Mouse (Mus musculus) embryonic facial prominence, embryonic 11.5 days (tissue): ENCODE results near the gene Hrh1. TPM values are rescaled to one million over a fixed set of nuclear protein-coding genes. Genes with fewer than 3 reads are reported as not detected.

ENCODE experiments used
- ATAC-seq: fragments of 200-750 bp; cut with Nextera tagmentation; replicated peaks from 2 replicates; pipeline ENCODE4 v1.8.0; 2017; ENCODE audit warnings: low read depth; ENCODE audit not compliant: insufficient number of reproducible peaks, low FRiP score, low TSS enrichment
- DNase-seq: peaks from one replicate; pipeline ENCODE4 v3.0.0-alpha.2; 2015; ENCODE audit warnings: low spot score
- H3K27ac ChIP-seq: fragments of 300-500 bp; sonication (generic); replicated peaks from 2 replicates; pipeline ENCODE4 v1.5.1; 2014; ENCODE audit warnings: mild to moderate bottlenecking, low read depth, low read length, control low read depth
- H3K27me3 ChIP-seq: fragments of 300-500 bp; sonication (generic); 2 replicates; pipeline ENCODE4 v1.6.1; 2014; ENCODE audit warnings: mild to moderate bottlenecking, low read length, moderate library complexity, mixed read lengths; ENCODE audit not compliant: control insufficient read depth, insufficient read depth
- H3K36me3 ChIP-seq: fragments of 300-500 bp; sonication (generic); replicated peaks from 2 replicates; pipeline ENCODE4 v1.6.1; 2014; ENCODE audit warnings: low read depth, mild to moderate bottlenecking, low read length, moderate library complexity, mixed read lengths; ENCODE audit not compliant: control insufficient read depth, insufficient read depth
- H3K4me1 ChIP-seq: fragments of 300-500 bp; sonication (generic); 2 replicates; pipeline ENCODE4 v1.6.1; 2014; ENCODE audit warnings: low read length, mixed read lengths; ENCODE audit not compliant: control insufficient read depth, insufficient read depth
- H3K4me2 ChIP-seq: fragments of 300-500 bp; sonication (generic); 2 replicates; pipeline ENCODE4 v1.6.1; 2014; ENCODE audit warnings: low read depth, mild to moderate bottlenecking, control low read depth, low read length, moderate library complexity
- H3K4me3 ChIP-seq: fragments of 300-500 bp; sonication (generic); 2 replicates; pipeline ENCODE4 v1.5.1; 2014; ENCODE audit warnings: low read depth, low read length, control low read depth
- H3K9ac ChIP-seq: fragments of 300-500 bp; sonication (generic); replicated peaks from 2 replicates; pipeline ENCODE4 v1.6.1; 2014; ENCODE audit warnings: mild to moderate bottlenecking, control low read depth, low read length
- H3K9me3 ChIP-seq: fragments of 300-500 bp; sonication (generic); replicated peaks from 2 replicates; pipeline ENCODE4 v1.6.1; 2016; ENCODE audit warnings: mild to moderate bottlenecking, low read length, inconsistent platforms, mixed read lengths; ENCODE audit not compliant: control insufficient read depth
- WGBS: fragments of 180-500 bp; shearing (Covaris S2); extraction: QIAGEN DNeasy Blood & Tissue Kit; methylation state at CpG from one replicate; pipeline ENCODE4 v1.1.7; 2014; 5-methylcytosine and 5-hydroxymethylcytosine counted together
- polyA plus RNA-seq: library from polyadenylated mRNA; unstranded; fragments of >200 nt; fragmentation: Nextera tagmentation; extraction: Ambion mirVana; gene quantifications from 2 replicates; pipeline ENCODE4 v1.2.1, GENCODE M21; 2014

Gene Hrh1
- polyA plus RNA-seq, 1 experiment from 2014 or later = 0.20 TPM

- H3K27ac ChIP-seq = no peak overlapping the region
- no peak overlapping the region for H3K4me3 ChIP-seq
- 35% methylated on average over 5 of the region's 5 CpGs for WGBS
- ATAC-seq = no peak
- no peak overlapping the region for H3K9ac ChIP-seq
- no peak for DNase-seq
- H3K4me2 ChIP-seq = no peak overlapping the region
- H3K36me3 ChIP-seq = no peaks in the 10 kb centered on the region
- H3K27me3 ChIP-seq = no peaks in the 10 kb centered on the region
- H3K9me3 ChIP-seq = no peaks in the 10 kb centered on the region
- no peaks in the 10 kb centered on the region for H3K4me1 ChIP-seq
Observed at GRCm38 (mm10) chr6:114425343-114425742, 27.6 kb downstream of the Hrh1 start.

GRCm38 (mm10) chr6:114427641-114428040 is 29.9 kb downstream of the Hrh1 start:
- no peaks in the 10 kb centered on the region for H3K36me3 ChIP-seq
- WGBS = 87% methylated on average over 13 of the region's 13 CpGs
- DNase-seq (no peak), ATAC-seq (no peak)
- no peaks in the 10 kb centered on the region for H3K9me3 ChIP-seq
- H3K4me1 ChIP-seq = no peaks in the 10 kb centered on the region
- H3K27me3 ChIP-seq = no peaks in the 10 kb centered on the region
- no peak overlapping the region for H3K4me2 ChIP-seq
- H3K27ac ChIP-seq = no peak overlapping the region
- no peak overlapping the region for H3K4me3 ChIP-seq
- H3K9ac ChIP-seq = no peak overlapping the region

- H3K9me3 ChIP-seq = no peaks in the 10 kb centered on the region
- H3K36me3 ChIP-seq = no peaks in the 10 kb centered on the region
- H3K9ac ChIP-seq = no peak overlapping the region
- H3K27ac ChIP-seq = no peak overlapping the region
- no peak overlapping the region for H3K4me2 ChIP-seq
- no peak for ATAC-seq
- DNase-seq = no peak
- no peaks in the 10 kb centered on the region for H3K27me3 ChIP-seq
- H3K4me3 ChIP-seq = no peak overlapping the region
- WGBS = 71% methylated on average over 16 of the region's 16 CpGs
- H3K4me1 ChIP-seq = no peaks in the 10 kb centered on the region
Observed at GRCm38 (mm10) chr6:114428831-114429230, 31.1 kb downstream of the Hrh1 start.

GRCm38 (mm10) chr6:114432591-114432990 is 34.9 kb downstream of the Hrh1 start:
- ATAC-seq = 0 out of 2 replicates have a peak, but pooled peaks have one; percentile 50
- Histone ChIP-seq H3K27me3 (no peaks in the 10 kb centered on the region), H3K4me1 (no peaks in the 10 kb centered on the region), H3K4me3 (no peak overlapping the region), H3K27ac (no peak overlapping the region), H3K4me2 (no peak overlapping the region), H3K36me3 (no peaks in the 10 kb centered on the region), H3K9ac (no peak overlapping the region), H3K9me3 (no peaks in the 10 kb centered on the region)
- no peak for DNase-seq
- WGBS = 52% methylated on average over 3 of the region's 3 CpGs

GRCm38 (mm10) chr6:114434524-114434923 is 36.8 kb downstream of the Hrh1 start:
- Histone ChIP-seq H3K4me1 (no peaks in the 10 kb centered on the region), H3K27me3 (no peaks in the 10 kb centered on the region), H3K4me2 (no peak overlapping the region), H3K9me3 (no peaks in the 10 kb centered on the region), H3K27ac (no peak overlapping the region), H3K9ac (no peak overlapping the region), H3K36me3 (no peaks in the 10 kb centered on the region), H3K4me3 (no peak overlapping the region)
- 70% methylated on average over 5 of the region's 5 CpGs for WGBS
- DNase-seq (no peak), ATAC-seq (no peak)

GRCm38 (mm10) chr6:114440302-114440701 is 42.6 kb downstream of the Hrh1 start:
- Histone ChIP-seq H3K27me3 (no peaks in the 10 kb centered on the region), H3K4me3 (no peak overlapping the region), H3K4me1 (no peaks in the 10 kb centered on the region), H3K27ac (no peak overlapping the region), H3K4me2 (no peak overlapping the region), H3K9ac (no peak overlapping the region), H3K36me3 (no peaks in the 10 kb centered on the region), H3K9me3 (no peaks in the 10 kb centered on the region)
- DNase-seq (no peak), ATAC-seq (no peak)
- 64% methylated on average over 2 of the region's 2 CpGs for WGBS

- no peak for ATAC-seq
- Histone ChIP-seq H3K9me3 (no peaks in the 10 kb centered on the region), H3K27me3 (no peaks in the 10 kb centered on the region), H3K4me3 (no peak overlapping the region), H3K27ac (no peak overlapping the region), H3K4me1 (no peaks in the 10 kb centered on the region), H3K4me2 (no peak overlapping the region), H3K36me3 (no peaks in the 10 kb centered on the region), H3K9ac (no peak overlapping the region)
- WGBS = 36% methylated on average over 10 of the region's 10 CpGs
- DNase-seq = no peak
Observed at GRCm38 (mm10) chr6:114440788-114441453, 43.2 kb downstream of the Hrh1 start.

GRCm38 (mm10) chr6:114444247-114444844 is 46.6 kb downstream of the Hrh1 start:
- no peaks in the 10 kb centered on the region for H3K9me3 ChIP-seq
- H3K4me3 ChIP-seq = no peak overlapping the region
- DNase-seq (no peak), ATAC-seq (no peak)
- no peak overlapping the region for H3K4me2 ChIP-seq
- H3K4me1 ChIP-seq = no peaks in the 10 kb centered on the region
- WGBS = 77% methylated on average over 1 of the region's 1 CpGs
- H3K9ac ChIP-seq = no peak overlapping the region
- H3K36me3 ChIP-seq = no peaks in the 10 kb centered on the region
- H3K27ac ChIP-seq = no peak overlapping the region
- no peaks in the 10 kb centered on the region for H3K27me3 ChIP-seq
